Mouse (Mus musculus) liver, postnatal 0 days (tissue): ENCODE measurements at regions not wholly inside any gene's neighbourhood (a gene's known extent, or its start where the extent isn't known, plus 50 kb on each side); places are given as distances from the start of the nearest gene placed in this dataset.

Source experiments
- ATAC-seq: fragments of 200-750 bp; cut with Nextera tagmentation; 2 replicates; pipeline ENCODE4 v1.8.0; 2017; ENCODE audit warnings: mild to moderate bottlenecking, moderate library complexity
- DNase-seq: peaks from one replicate; pipeline ENCODE4 v3.0.0-alpha.2; 2016
- H3K27ac ChIP-seq: fragments of 300-500 bp; sonication (generic); 2 replicates; pipeline ENCODE4 v1.5.1; 2014; ENCODE audit warnings: antibody characterized with exemption, moderate library complexity, mild to moderate bottlenecking, low read depth
- H3K27me3 ChIP-seq: fragments of 300-500 bp; sonication (generic); 2 replicates; pipeline ENCODE4 v1.6.1; 2014; ENCODE audit warnings: low read length, control low read depth, mixed read lengths; ENCODE audit not compliant: insufficient read depth
- H3K36me3 ChIP-seq: fragments of 300-500 bp; sonication (generic); replicated peaks from 2 replicates; pipeline ENCODE4 v1.6.1; 2014; ENCODE audit warnings: mild to moderate bottlenecking, control low read depth, low read length, moderate library complexity, mixed read lengths; ENCODE audit not compliant: insufficient read depth
- H3K4me1 ChIP-seq: fragments of 300-500 bp; sonication (generic); 2 replicates; pipeline ENCODE4 v1.6.1; 2014; ENCODE audit warnings: antibody characterized with exemption, mild to moderate bottlenecking, control low read depth; ENCODE audit not compliant: insufficient read depth
- H3K4me2 ChIP-seq: fragments of 300-500 bp; sonication (generic); 2 replicates; pipeline ENCODE4 v1.6.1; 2014; ENCODE audit warnings: low read depth, mild to moderate bottlenecking, low read length, moderate library complexity, mixed read lengths
- H3K4me3 ChIP-seq: fragments of 300-500 bp; sonication (generic); 2 replicates; pipeline ENCODE4 v1.5.1; 2014; ENCODE audit warnings: low read depth, low read length
- H3K9ac ChIP-seq: fragments of 300-500 bp; sonication (generic); replicated peaks from 2 replicates; pipeline ENCODE4 v1.6.1; 2014; ENCODE audit warnings: mild to moderate bottlenecking, moderate library complexity
- H3K9me3 ChIP-seq: fragments of 300-500 bp; sonication (generic); 2 replicates; pipeline ENCODE4 v1.6.1; 2016; ENCODE audit warnings: mild to moderate bottlenecking, control low read depth, low read length, mixed read lengths
- CTCF ChIP-seq: sonication (generic); IDR thresholded peaks from 2 replicates; pipeline ENCODE4 v1.5.1; 2016; ENCODE audit warnings: antibody characterized with exemption, low read depth
- EP300 ChIP-seq: IDR thresholded peaks from 2 replicates; pipeline ENCODE4 v1.6.1; 2016; ENCODE audit warnings: antibody characterized with exemption, low read depth, mild to moderate bottlenecking
- WGBS: fragments of 180-500 bp; shearing (Covaris S2); extraction: QIAGEN DNeasy Blood & Tissue Kit; methylation state at CpG from one replicate; pipeline ENCODE4 v1.1.7; 2014; ENCODE audit not compliant: insufficient replicate concordance; 5-methylcytosine and 5-hydroxymethylcytosine counted together

DNA sequence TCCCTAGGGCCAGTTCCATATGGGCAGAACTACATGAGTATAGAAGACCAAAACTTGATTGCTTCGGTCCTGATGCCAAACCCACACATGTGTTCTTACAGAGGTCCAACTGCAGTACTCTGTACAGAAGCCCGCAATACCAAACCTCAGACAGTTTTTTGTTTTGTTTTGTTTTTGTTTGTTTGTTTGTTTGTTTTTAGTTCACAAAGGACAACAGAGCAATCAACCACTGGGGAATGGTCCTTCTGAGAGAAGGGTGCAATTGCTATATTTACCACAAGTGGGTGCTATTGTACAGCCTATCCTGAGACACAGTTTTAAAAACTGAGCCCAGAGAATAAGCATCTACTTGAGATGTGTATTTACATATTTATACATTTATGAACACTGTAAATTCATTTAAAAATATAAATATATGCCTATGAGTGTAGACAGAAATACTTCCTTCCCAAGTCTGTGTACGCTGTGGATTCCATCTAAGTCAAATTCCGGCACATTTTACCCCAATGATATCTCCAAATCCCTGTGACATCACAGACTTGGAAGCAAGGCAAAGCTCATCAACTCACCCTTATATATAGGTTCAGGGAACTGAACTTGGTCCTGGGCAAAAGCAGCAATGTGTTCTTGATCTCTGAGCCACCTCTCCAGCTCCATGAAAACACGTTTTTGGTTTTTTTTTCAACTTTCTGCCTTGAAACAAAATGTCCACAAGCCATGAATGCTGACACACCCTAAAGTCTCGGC, 101.3 kb upstream of the A26c2 start:
- Histone ChIP-seq H3K4me2 (no peak overlapping the region), H3K27me3 (no peaks in the 10 kb centered on the region), H3K9ac (no peak overlapping the region), H3K4me1 (no peaks in the 10 kb centered on the region), H3K27ac (no peak overlapping the region), H3K9me3 (no peaks in the 10 kb centered on the region), H3K36me3 (no peaks in the 10 kb centered on the region), H3K4me3 (no peak overlapping the region)
- 61% methylated on average over 6 of the region's 6 CpGs for WGBS
- DNase-seq (no peak), ATAC-seq (no peak)
- no peak for TF ChIP-seq EP300
- peak; percentile 70 for TF ChIP-seq CTCF

- Histone ChIP-seq H3K36me3 (no peaks in the 10 kb centered on the region), H3K4me1 (no peaks in the 10 kb centered on the region), H3K9me3 (no peaks in the 10 kb centered on the region), H3K27ac (no peak overlapping the region), H3K27me3 (no peaks in the 10 kb centered on the region), H3K4me2 (no peak overlapping the region), H3K9ac (no peak overlapping the region), H3K4me3 (no peak overlapping the region)
- peak; percentile 49 for TF ChIP-seq CTCF
- no peak for TF ChIP-seq EP300
- ATAC-seq (no peak), DNase-seq (peak; percentile 22)
- WGBS, result 4% methylated on average over 1 of the region's 1 CpGs
Measured at GRCm38 (mm10) chr7:62922246-62922645, 98.8 kb upstream of the A26c2 start.

DNA sequence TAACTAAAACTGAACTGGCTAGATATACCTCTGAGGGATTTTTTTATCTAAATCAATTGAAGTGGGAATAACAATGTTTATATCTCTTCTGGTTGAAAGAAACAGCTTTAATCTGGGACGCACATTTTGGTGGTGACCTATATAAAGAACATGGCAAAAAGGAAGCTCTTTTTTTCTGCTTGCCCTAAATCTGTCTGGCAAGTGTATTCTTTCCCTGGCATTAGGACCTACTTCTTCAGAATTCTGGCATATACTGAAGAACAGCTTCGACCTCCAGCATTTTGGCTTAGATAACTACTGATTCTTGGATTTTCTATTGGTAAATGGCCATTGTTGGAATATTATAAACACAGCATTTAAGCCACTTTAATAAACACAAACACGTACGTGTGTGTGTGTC, 70.9 kb upstream of the A26c2 start:
- H3K9me3 ChIP-seq, result no peaks in the 10 kb centered on the region
- no peak for TF ChIP-seq EP300
- no peak for TF ChIP-seq CTCF
- no peak overlapping the region for H3K4me2 ChIP-seq
- H3K4me3 ChIP-seq, result no peak overlapping the region
- no peaks in the 10 kb centered on the region for H3K4me1 ChIP-seq
- ATAC-seq (no peak), DNase-seq (no peak)
- H3K27me3 ChIP-seq, result no peaks in the 10 kb centered on the region
- H3K9ac ChIP-seq, result no peak overlapping the region
- 69% methylated on average over 4 of the region's 4 CpGs for WGBS
- no peak overlapping the region for H3K27ac ChIP-seq
- H3K36me3 ChIP-seq, result no peaks in the 10 kb centered on the region

- H3K4me1 ChIP-seq, result no peaks in the 10 kb centered on the region
Measured at GRCm38 (mm10) chr7:62877033-62877432, 53.6 kb upstream of the A26c2 start.

More at GRCm38 (mm10) chr7:62877033-62877432, 53.6 kb upstream of the A26c2 start:
- Histone ChIP-seq H3K36me3 (no peaks in the 10 kb centered on the region), H3K27me3 (no peaks in the 10 kb centered on the region), H3K9ac (no peak overlapping the region), H3K4me2 (no peak overlapping the region), H3K9me3 (no peaks in the 10 kb centered on the region), H3K4me3 (no peak overlapping the region), H3K27ac (no peak overlapping the region)
- peak; percentile 46 for TF ChIP-seq CTCF
- TF ChIP-seq EP300, result no peak
- DNase-seq (no peak), ATAC-seq (no peak)
- 13% methylated on average over 1 of the region's 1 CpGs for WGBS
